ENCODE assay signal across 9 mouse cellular contexts in the genomic region with DNA sequence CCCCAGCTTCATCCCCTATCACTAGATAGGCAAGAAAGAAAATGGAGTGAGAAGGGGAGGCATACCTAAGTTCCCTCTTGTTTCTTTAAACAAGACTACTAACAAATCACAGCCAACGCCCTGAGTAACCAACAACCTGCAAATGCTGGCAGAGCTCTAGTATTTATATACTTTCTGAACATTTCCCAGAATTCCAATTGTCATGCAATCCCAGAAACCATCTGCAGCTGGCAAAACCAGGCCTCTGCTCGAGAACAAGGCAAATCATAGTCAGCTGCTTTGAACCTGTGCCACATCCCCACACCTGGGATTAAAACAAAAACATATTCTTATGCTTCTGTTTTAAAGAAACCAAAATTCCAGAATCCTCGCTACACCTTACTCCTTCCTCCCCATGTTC. TPM values are rescaled to one million over a fixed set of nuclear protein-coding genes. Genes with fewer than 3 reads are reported as not detected.
A peak's percentile ranks its signal among the peaks of the same experiment; 100 is the strongest.
DNase-seq lines count a peak whose midpoint lies in the region; ATAC-seq and TF ChIP-seq lines count a peak whose summit lies in the region.
"Had no signal": no experiment of that assay in that cellular context is flagged by ENCODE, and none has a peak within 500 bp of the region (broad histone marks: within the 10 kb centered on the region; RNA-seq: fewer than 3 reads in every experiment).

No protein-coding gene starts in this region.

- no peak for TF ChIP-seq CTCF in lung, postnatal 0 days (IDR thresholded peaks at IDR 0.05)

- no peak overlapping the region for H3K9ac ChIP-seq in lung, postnatal 0 days (replicated peaks; ENCODE audit: low read depth)
- no peak overlapping the region for H3K9ac ChIP-seq in limb, embryonic 15.5 days
- H3K9ac ChIP-seq in stomach, embryonic 16.5 days (ENCODE audit: low read length): no peak overlapping the region

- TF ChIP-seq EP300 in lung, postnatal 0 days (IDR thresholded peaks at IDR 0.05): no peak

- 76% methylated on average over 3 of the region's 3 CpGs for WGBS in lung, postnatal 0 days
- WGBS in limb, embryonic 15.5 days: 66% methylated on average over 3 of the region's 3 CpGs
- WGBS in stomach, embryonic 16.5 days: 77% methylated on average over 3 of the region's 3 CpGs

- peak overlapping the region; percentile 63 for H3K4me2 ChIP-seq in lung, postnatal 0 days (replicated peaks; ENCODE audit: low read depth, low read length)
- peak overlapping the region; percentile 63 for H3K4me2 ChIP-seq in limb, embryonic 15.5 days
- H3K4me2 ChIP-seq in stomach, embryonic 16.5 days (ENCODE audit: low read depth, low read length): peak overlapping the region; percentile 92

- no peaks in the 10 kb centered on the region for H3K36me3 ChIP-seq in lung, postnatal 0 days (ENCODE audit: insufficient read depth, low read length)
- H3K36me3 ChIP-seq in limb, embryonic 15.5 days: peaks cover 15% of the 10 kb centered on the region
- 0 out of 2 replicates have a peak, but pooled peaks cover 6% of the 10 kb centered on the region for H3K36me3 ChIP-seq in stomach, embryonic 16.5 days (ENCODE audit: control insufficient read depth, insufficient read depth, low read length)

- H3K4me1 ChIP-seq in lung, postnatal 0 days (ENCODE audit: insufficient read depth, low read depth, low read length): peaks cover 5% of the 10 kb centered on the region; the same call in 1 of the 2 replicates
- H3K4me1 ChIP-seq in limb, embryonic 15.5 days: peaks cover 12% of the 10 kb centered on the region; the same call in 1 of the 2 replicates
- peaks cover 8% of the 10 kb centered on the region for H3K4me1 ChIP-seq in stomach, embryonic 16.5 days (ENCODE audit: control insufficient read depth, insufficient read depth, low read length)

- no peak for ATAC-seq in lung, postnatal 0 days
- ATAC-seq in limb, embryonic 15.5 days (ENCODE audit: insufficient number of reproducible peaks, low FRiP score, low TSS enrichment, low read depth): no peak
- no peak for ATAC-seq in stomach, embryonic 16.5 days (ENCODE audit: insufficient read depth, low FRiP score)

- no peaks in the 10 kb centered on the region for H3K9me3 ChIP-seq in lung, postnatal 0 days (ENCODE audit: low read length)
- H3K9me3 ChIP-seq in limb, embryonic 15.5 days: no peaks in the 10 kb centered on the region
- H3K9me3 ChIP-seq in stomach, embryonic 16.5 days (replicated peaks; ENCODE audit: control insufficient read depth, low read length): no peaks in the 10 kb centered on the region

- no peak overlapping the region for H3K4me3 ChIP-seq in lung, postnatal 0 days (ENCODE audit: low read depth, low read length)
- H3K4me3 ChIP-seq in limb, embryonic 15.5 days: peak overlapping the region; percentile 71
- H3K4me3 ChIP-seq in stomach, embryonic 16.5 days (replicated peaks; ENCODE audit: low read length): peak overlapping the region; percentile 82

- no peak overlapping the region for H3K27ac ChIP-seq in lung, postnatal 0 days (ENCODE audit: low read length)
- peak overlapping the region; percentile 98 for H3K27ac ChIP-seq in limb, embryonic 15.5 days
- H3K27ac ChIP-seq in stomach, embryonic 16.5 days (ENCODE audit: low read length): no peak overlapping the region

- peak; percentile 2 for DNase-seq in embryo, embryonic 10 days (ENCODE audit: low spot score)
- no peak for DNase-seq in embryo, embryonic 10.5 days (ENCODE audit: low spot score)
- DNase-seq in lung, postnatal 0 days (ENCODE audit: low spot score): peak; percentile 11
- DNase-seq in lung, postnatal 14 days: no peak
- DNase-seq in frontal cortex, postnatal 10 days (ENCODE audit: low spot score in 2 of 2): no peak
- no peak for DNase-seq in frontal cortex, postnatal 14 days (ENCODE audit: low spot score in 2 of 2)
- DNase-seq: adrenal gland, postnatal 36 days had no signal

- H3K27me3 ChIP-seq in lung, postnatal 0 days (replicated peaks; ENCODE audit: insufficient read depth, low read length): 0 out of 2 replicates have a peak, but pooled peaks cover 3% of the 10 kb centered on the region
- peaks cover 5% of the 10 kb centered on the region for H3K27me3 ChIP-seq in limb, embryonic 15.5 days
- peaks cover 5% of the 10 kb centered on the region; the same call in 1 of the 2 replicates for H3K27me3 ChIP-seq in stomach, embryonic 16.5 days (ENCODE audit: control insufficient read depth, insufficient read depth, low read length)

RNA-seq across cellular contexts. Expression of a gene that starts 1.5 kb away (rescaled TPM):
- polyA plus RNA-seq in lung, postnatal 0 days (2015; fragmentation: Nextera tagmentation; extraction: Ambion mirVana): 95.4 and 100 TPM in 2 replicates
- 113 and 116 TPM in 2 replicates for polyA plus RNA-seq in limb, embryonic 15.5 days (2015; fragmentation: Nextera tagmentation; extraction: Ambion mirVana)
- polyA plus RNA-seq in stomach, embryonic 16.5 days (2015; fragmentation: Nextera tagmentation; extraction: Ambion mirVana): 100 and 113 TPM in 2 replicates

RNA-seq across cellular contexts. Expression of a gene that starts 5.6 kb away (rescaled TPM):
- 38.3 and 40.9 TPM in 2 replicates for polyA plus RNA-seq in lung, postnatal 0 days (2015; fragmentation: Nextera tagmentation; extraction: Ambion mirVana)
- 81.5 and 83.1 TPM in 2 replicates for polyA plus RNA-seq in limb, embryonic 15.5 days (2015; fragmentation: Nextera tagmentation; extraction: Ambion mirVana)
- 54.9 and 59.1 TPM in 2 replicates for polyA plus RNA-seq in stomach, embryonic 16.5 days (2015; fragmentation: Nextera tagmentation; extraction: Ambion mirVana)

RNA-seq across cellular contexts. Expression of a gene that starts 12.4 kb away (rescaled TPM):
- 28.4 and 30.6 TPM in 2 replicates for polyA plus RNA-seq in lung, postnatal 0 days (2015; fragmentation: Nextera tagmentation; extraction: Ambion mirVana)
- polyA plus RNA-seq in limb, embryonic 15.5 days (2015; fragmentation: Nextera tagmentation; extraction: Ambion mirVana): 44.7 and 49.5 TPM in 2 replicates
- polyA plus RNA-seq in stomach, embryonic 16.5 days (2015; fragmentation: Nextera tagmentation; extraction: Ambion mirVana): 44.6 and 54.5 TPM in 2 replicates

RNA-seq across cellular contexts. Expression of a gene that starts 23.2 kb away (rescaled TPM):
- 68.4 and 77.0 TPM in 2 replicates for polyA plus RNA-seq in lung, postnatal 0 days (2015; fragmentation: Nextera tagmentation; extraction: Ambion mirVana)
- 63.2 and 69.1 TPM in 2 replicates for polyA plus RNA-seq in limb, embryonic 15.5 days (2015; fragmentation: Nextera tagmentation; extraction: Ambion mirVana)
- polyA plus RNA-seq in stomach, embryonic 16.5 days (2015; fragmentation: Nextera tagmentation; extraction: Ambion mirVana): 70.6 and 71.5 TPM in 2 replicates

RNA-seq across cellular contexts. Expression of a gene that starts 35.6 kb away (rescaled TPM):
- polyA plus RNA-seq in lung, postnatal 0 days (2015; fragmentation: Nextera tagmentation; extraction: Ambion mirVana): 43.0 and 44.4 TPM in 2 replicates
- 52.2 and 56.9 TPM in 2 replicates for polyA plus RNA-seq in limb, embryonic 15.5 days (2015; fragmentation: Nextera tagmentation; extraction: Ambion mirVana)
- 48.0 and 54.7 TPM in 2 replicates for polyA plus RNA-seq in stomach, embryonic 16.5 days (2015; fragmentation: Nextera tagmentation; extraction: Ambion mirVana)

Comparison
In these comparisons a context has a peak if more than half of its experiments do, and no peak if none do; other contexts are left out.
1. DNase-seq: peak in embryo, embryonic 10 days (single experiment) and lung, postnatal 0 days (single experiment); none in embryo, embryonic 10.5 days (single experiment), lung, postnatal 14 days (single experiment), frontal cortex, postnatal 10 days (0 of 2) and frontal cortex, postnatal 14 days (0 of 2).
2. Peak in every context shown above with its lines, with median percentiles within 50 percentile points of each other: H3K4me2 ChIP-seq.